Comparison of ENCODE assay signal across 20 mouse cellular contexts in genomic region chr3:149796123-149796522, GRCm38 (mm10).
"Had no signal": no experiment of that assay in that cellular context is flagged by ENCODE, and none has a peak within 500 bp of the region (broad histone marks: within the 10 kb centered on the region; RNA-seq: fewer than 3 reads in every experiment).

No protein-coding gene starts in this region.

- H3K36me3 ChIP-seq: lung, embryonic 15.5 days; midbrain, embryonic 13.5 days; midbrain, embryonic 15.5 days; neural tube, embryonic 12.5 days had no signal

- H3K4me2 ChIP-seq: lung, embryonic 15.5 days; midbrain, embryonic 11.5 days; midbrain, embryonic 13.5 days; midbrain, embryonic 15.5 days; neural tube, embryonic 12.5 days had no signal

- H3K27ac ChIP-seq: lung, embryonic 15.5 days; macrophage; midbrain, embryonic 13.5 days; midbrain, embryonic 15.5 days; neural tube, embryonic 12.5 days had no signal

- DNase-seq: liver, postnatal 0 days; lung, adult 2 months; lung, postnatal 14 days; lung, postnatal 36 days; retina, postnatal 1 day; right cerebral cortex, adult 18-20 months; right cerebral cortex, postnatal 25 days; right cerebral cortex, postnatal 4 days; spleen, adult 18-20 months; thymus, adult 18-20 months; thymus, postnatal 14 days; thymus, postnatal 36 days had no signal

- ATAC-seq: liver, postnatal 0 days; lung, postnatal 0 days; midbrain, embryonic 13.5 days; midbrain, embryonic 15.5 days had no signal

- H3K9ac ChIP-seq: liver, postnatal 0 days; lung, embryonic 15.5 days; midbrain, embryonic 13.5 days; midbrain, embryonic 15.5 days; neural tube, embryonic 12.5 days had no signal

- H3K4me3 ChIP-seq: lung, embryonic 15.5 days; megakaryocyte, embryonic 14.5 days; midbrain, embryonic 13.5 days; midbrain, embryonic 15.5 days; neural tube, embryonic 12.5 days had no signal

- H3K4me1 ChIP-seq: lung, embryonic 15.5 days; megakaryocyte, embryonic 14.5 days; midbrain, embryonic 13.5 days; midbrain, embryonic 15.5 days; neural tube, embryonic 12.5 days had no signal

- H3K27me3 ChIP-seq: lung, embryonic 15.5 days; megakaryocyte, embryonic 14.5 days; midbrain, embryonic 13.5 days; midbrain, embryonic 15.5 days; neural tube, embryonic 12.5 days had no signal

- H3K9me3 ChIP-seq: lung, embryonic 15.5 days; midbrain, embryonic 13.5 days; midbrain, embryonic 15.5 days; neural tube, embryonic 12.5 days had no signal
